8 mouse cellular contexts compared by ENCODE assay signal in genomic region chr2:45117592-45117991, GRCm38 (mm10). TPM values are rescaled to one million over a fixed set of nuclear protein-coding genes. Genes with fewer than 3 reads are reported as not detected.
DNase-seq lines count a peak whose midpoint lies in the region; ATAC-seq and TF ChIP-seq lines count a peak whose summit lies in the region.

No protein-coding gene starts in this region.

- TF ChIP-seq POLR2A in cortical plate, adult 2 months (IDR thresholded peaks at IDR 0.05; ENCODE audit: extremely low read depth, insufficient read depth, low read length): no peak

- peak overlapping the region; percentile 92 for H3K27ac ChIP-seq in kidney, embryonic 16.5 days (ENCODE audit: low read length)
- peak overlapping the region; percentile 57 for H3K27ac ChIP-seq in cortical plate, adult 2 months (ENCODE audit: insufficient read depth, low read length)
- peak overlapping the region; percentile 82 for H3K27ac ChIP-seq in hindbrain, embryonic 15.5 days (replicated peaks)
- H3K27ac ChIP-seq in midbrain, embryonic 14.5 days (replicated peaks; ENCODE audit: low read depth, low read length): peak overlapping the region; percentile 79; the same call in 1 of the 2 replicates

- no peaks in the 10 kb centered on the region for H3K9me3 ChIP-seq in kidney, embryonic 16.5 days (ENCODE audit: low read length)
- no peaks in the 10 kb centered on the region for H3K9me3 ChIP-seq in hindbrain, embryonic 15.5 days
- H3K9me3 ChIP-seq in midbrain, embryonic 14.5 days (ENCODE audit: control insufficient read depth, low read length): no peaks in the 10 kb centered on the region

- H3K4me1 ChIP-seq in kidney, embryonic 16.5 days (ENCODE audit: insufficient read depth, low read length): peaks cover 15% of the 10 kb centered on the region
- no peaks in the 10 kb centered on the region; the same call in 1 of the 2 replicates for H3K4me1 ChIP-seq in cortical plate, adult 2 months (ENCODE audit: control insufficient read depth, insufficient read depth, low read length)
- H3K4me1 ChIP-seq in hindbrain, embryonic 15.5 days (replicated peaks): peaks cover 25% of the 10 kb centered on the region
- H3K4me1 ChIP-seq in midbrain, embryonic 14.5 days (ENCODE audit: control insufficient read depth, insufficient read depth, low read length): peaks cover 20% of the 10 kb centered on the region

- no peak for ATAC-seq in kidney, embryonic 16.5 days (ENCODE audit: low FRiP score, low TSS enrichment)
- no peak for ATAC-seq in hindbrain, embryonic 15.5 days (ENCODE audit: low FRiP score, low read depth)
- ATAC-seq in midbrain, embryonic 14.5 days (ENCODE audit: low FRiP score, low TSS enrichment): no peak

- peak overlapping the region; percentile 52 for H3K4me3 ChIP-seq in kidney, embryonic 16.5 days (ENCODE audit: low read length)
- peak overlapping the region; percentile 62 for H3K4me3 ChIP-seq in cortical plate, adult 2 months (ENCODE audit: insufficient read depth, low read length)
- H3K4me3 ChIP-seq in hindbrain, embryonic 15.5 days: peak overlapping the region; percentile 52
- peak overlapping the region; percentile 54 for H3K4me3 ChIP-seq in midbrain, embryonic 14.5 days (replicated peaks; ENCODE audit: low read depth, low read length)

- TF ChIP-seq CTCF in cortical plate, adult 2 months (IDR thresholded peaks at IDR 0.05; ENCODE audit: extremely low read depth, insufficient read depth, low read length): no peak

- no peaks in the 10 kb centered on the region for H3K36me3 ChIP-seq in kidney, embryonic 16.5 days (ENCODE audit: insufficient read depth, low read length)
- H3K36me3 ChIP-seq in hindbrain, embryonic 15.5 days: no peaks in the 10 kb centered on the region
- H3K36me3 ChIP-seq in midbrain, embryonic 14.5 days (ENCODE audit: control insufficient read depth, insufficient read depth, low read length): no peaks in the 10 kb centered on the region

- peak overlapping the region; percentile 88 for H3K4me2 ChIP-seq in kidney, embryonic 16.5 days (replicated peaks; ENCODE audit: low read depth, low read length)
- peak overlapping the region; percentile 81 for H3K4me2 ChIP-seq in hindbrain, embryonic 15.5 days
- peak overlapping the region; percentile 80 for H3K4me2 ChIP-seq in midbrain, embryonic 14.5 days (ENCODE audit: low read length)

- DNase-seq in kidney, postnatal 36 days: no peak
- no peak for DNase-seq in midbrain, embryonic 14.5 days
- DNase-seq in cerebellum, postnatal 4 days (ENCODE audit: low spot score in 2 of 2): no peak
- no peak for DNase-seq in adrenal gland, adult 18-20 months (ENCODE audit: low spot score in 2 of 2)
- DNase-seq in Muller cell, postnatal 12 days (ENCODE audit: inconsistent ontology term): no peak

- peaks cover under 1% of the 10 kb centered on the region; the same call in 1 of the 2 replicates for H3K27me3 ChIP-seq in kidney, embryonic 16.5 days (ENCODE audit: insufficient read depth, low read length)
- H3K27me3 ChIP-seq in hindbrain, embryonic 15.5 days: 0 out of 2 replicates have a peak, but pooled peaks cover 2% of the 10 kb centered on the region
- H3K27me3 ChIP-seq in midbrain, embryonic 14.5 days (ENCODE audit: control insufficient read depth, insufficient read depth, low read length): no peaks in the 10 kb centered on the region

- H3K9ac ChIP-seq in kidney, embryonic 16.5 days (replicated peaks; ENCODE audit: low read length): peak overlapping the region; percentile 70
- peak overlapping the region; percentile 58 for H3K9ac ChIP-seq in hindbrain, embryonic 15.5 days
- H3K9ac ChIP-seq in midbrain, embryonic 14.5 days (replicated peaks; ENCODE audit: low read length): peak overlapping the region; percentile 54; the same call in 1 of the 2 replicates

- 30% methylated on average over 7 of the region's 7 CpGs for WGBS in kidney, embryonic 16.5 days
- WGBS in hindbrain, embryonic 15.5 days: 22% methylated on average over 7 of the region's 7 CpGs
- 19% methylated on average over 7 of the region's 7 CpGs for WGBS in midbrain, embryonic 14.5 days

RNA-seq across cellular contexts. Expression of gene Zeb2, which starts 0.4 kb away (rescaled TPM):
- 49.3 and 57.6 TPM in 2 replicates for polyA plus RNA-seq in kidney, embryonic 16.5 days (2015; fragmentation: Nextera tagmentation; extraction: Ambion mirVana)
- 63.2 and 65.4 TPM in 2 replicates for polyA plus RNA-seq in cortical plate, adult 2 months (2012; rRNA removed)
- polyA plus RNA-seq in hindbrain, embryonic 15.5 days (2015; fragmentation: Nextera tagmentation; extraction: Ambion mirVana): 37.0 and 38.0 TPM in 2 replicates
- 25.5 and 32.3 TPM in 2 replicates for polyA plus RNA-seq in midbrain, embryonic 14.5 days (2014; fragmentation: Nextera tagmentation; extraction: Ambion mirVana)
- 100 to 1,000 TPM; 150 to 168 TPM for total RNA-seq in adrenal gland, adult 18-20 months (2021)
